Mouse (Mus musculus): ENCODE data around the gene Lama5.

The Lama5 gene

DNA sequence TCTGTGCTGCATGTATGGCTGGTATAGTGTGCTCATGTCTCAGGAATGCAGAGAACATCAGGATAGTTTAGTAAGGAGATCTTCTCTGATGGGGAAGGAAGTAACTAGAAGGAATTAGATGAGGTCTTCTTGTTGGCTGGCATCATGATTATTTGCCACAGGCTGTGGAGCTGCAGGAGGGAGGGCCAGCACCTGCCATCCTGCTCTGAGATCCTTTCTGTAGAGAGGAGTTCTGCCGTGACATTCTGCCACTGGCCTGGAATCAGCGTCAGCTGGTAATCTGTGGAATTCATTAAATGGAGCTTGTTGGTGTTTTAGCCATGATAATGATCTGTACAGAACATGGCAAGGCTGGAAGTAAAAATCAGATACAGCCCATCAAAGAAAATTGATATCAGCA is 79.6 kb downstream of the Lama5 start:
- no peak for DNase-seq (ENCODE audit: low spot score in 2 of 2)

- DNase-seq (ENCODE audit: low spot score in 2 of 2) = no peak
Observed at GRCm38 (mm10) chr2:180135414-180135813, 90.2 kb downstream of the Lama5 start.

- no peak for DNase-seq (ENCODE audit: low spot score in 2 of 2)
Observed at GRCm38 (mm10) chr2:180133911-180134310, 91.7 kb downstream of the Lama5 start.

DNA sequence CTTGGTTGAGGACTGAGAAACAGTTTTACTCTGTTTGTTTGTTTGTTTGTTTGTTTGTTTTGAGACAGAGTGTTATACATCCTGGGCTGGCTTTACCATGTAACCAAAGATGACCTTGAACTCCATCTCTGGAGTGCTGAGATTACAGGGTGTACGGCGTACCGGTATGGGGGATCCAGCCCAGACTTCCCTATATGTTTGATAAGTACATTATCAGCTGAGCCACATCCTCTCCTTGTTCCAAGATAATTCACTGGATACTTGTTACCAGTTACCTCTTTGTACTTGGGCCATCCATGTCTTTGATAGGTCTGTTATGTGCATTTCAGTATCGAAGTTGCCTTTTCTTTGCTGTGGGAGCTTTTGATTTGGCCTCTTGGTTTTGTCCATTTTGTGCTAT is 92.4 kb downstream of the Lama5 start:
- DNase-seq (ENCODE audit: low spot score in 2 of 2) = no peak

DNA sequence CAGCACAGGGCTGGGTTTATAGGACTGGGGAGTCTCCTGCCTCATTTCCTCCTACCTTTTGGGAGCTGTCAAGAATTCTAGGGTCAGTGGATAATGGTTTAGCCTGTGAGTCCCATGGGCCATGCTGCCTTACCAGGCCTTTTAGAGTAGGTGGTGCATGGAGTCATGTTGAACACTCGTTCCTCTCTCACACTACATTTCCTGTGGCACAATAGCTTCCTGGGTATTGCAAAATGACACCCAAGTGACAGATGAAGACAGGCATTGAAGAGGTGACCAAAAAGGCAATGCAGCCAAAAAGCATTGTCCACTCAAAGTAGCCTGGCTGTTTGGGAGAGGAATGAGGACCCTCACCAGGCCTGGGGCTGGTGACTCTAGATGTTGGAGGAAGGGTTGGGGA is 98.0 kb downstream of the Lama5 start:
- no peak for DNase-seq (ENCODE audit: low spot score in 2 of 2)

All from right cerebral cortex, postnatal 10 days (tissue).